Mouse (Mus musculus) CH12.LX (cell line): ENCODE results near the gene Rapgef4. TPM values are rescaled to one million over a fixed set of nuclear protein-coding genes. Genes with fewer than 3 reads are reported as not detected.

Source experiments
- DNase-seq: peaks from one replicate; pipeline ENCODE4 v3.0.0-alpha.2; 2013; ENCODE audit errors: extremely low read depth
- H3K27ac ChIP-seq: 2 replicates; pipeline ENCODE4 v1.5.1; 2012; ENCODE audit warnings: low read depth, mild to moderate bottlenecking, control low read depth, moderate library complexity; ENCODE audit not compliant: insufficient read depth
- H3K27me3 ChIP-seq: replicated peaks from 2 replicates; pipeline ENCODE3; 2012; ENCODE audit warnings: inconsistent platforms
- H3K36me3 ChIP-seq, 2 experiments: replicated peaks in 1 of 2; 2 replicates each; pipeline versions ENCODE3 to v1.6.1; 2012; ENCODE audit warnings: inconsistent platforms in 1 of 2, low read length in 1 of 2, mild to moderate bottlenecking in 1 of 2, mixed read lengths in 1 of 2, moderate library complexity in 1 of 2; ENCODE audit not compliant: control insufficient read depth in 1 of 2, insufficient read depth in 1 of 2
- H3K4me1 ChIP-seq, 2 experiments: 2 replicates each; pipeline ENCODE4 v1.6.1; 2012; ENCODE audit warnings: inconsistent platforms in 1 of 2, moderate library complexity in 1 of 2; ENCODE audit not compliant: insufficient read depth in 2 of 2, control insufficient read depth in 1 of 2
- H3K4me2 ChIP-seq: 2 replicates; pipeline ENCODE4 v1.6.1; 2012; ENCODE audit warnings: low read depth, mild to moderate bottlenecking, control low read depth; ENCODE audit not compliant: poor library complexity, insufficient read depth, severe bottlenecking
- H3K4me3 ChIP-seq, 3 experiments: fragments of 150-350 bp in 1 of 3; sonication (generic) in 1 of 3; replicated peaks in 1 of 3; 2 replicates each; pipeline versions ENCODE3 to v1.5.1; 2011 to 2012; ENCODE audit warnings: low read depth in 2 of 3, low read length in 2 of 3, mild to moderate bottlenecking in 2 of 3, moderate library complexity in 2 of 3, control low read depth in 1 of 3, improper control_type of control experiment in 1 of 3, inconsistent platforms in 1 of 3, mixed read lengths in 1 of 3; ENCODE audit not compliant: poor library complexity in 1 of 3
- H3K79me2 ChIP-seq: replicated peaks from 2 replicates; pipeline ENCODE4 v1.6.1; 2012; ENCODE audit warnings: mild to moderate bottlenecking, moderate library complexity; ENCODE audit not compliant: control insufficient read depth, poor library complexity, insufficient read depth, severe bottlenecking; ENCODE audit errors: extremely low read depth
- H3K9ac ChIP-seq: 2 replicates; pipeline ENCODE4 v1.6.1; 2012; ENCODE audit warnings: low read depth, mild to moderate bottlenecking, control low read depth, moderate library complexity; ENCODE audit not compliant: insufficient read depth
- H3K9me3 ChIP-seq: replicated peaks from 2 replicates; pipeline ENCODE3; 2012; ENCODE audit warnings: low read length, inconsistent platforms, mixed read lengths
- BHLHE40 ChIP-seq: IDR thresholded peaks from 2 replicates; pipeline ENCODE4 v1.6.1; 2011; ENCODE audit warnings: mild to moderate bottlenecking, low read depth, low read length, improper control_type of control experiment
- CHD2 ChIP-seq: IDR thresholded peaks from 2 replicates; pipeline ENCODE4 v1.6.1; 2011; ENCODE audit warnings: low read length, improper control_type of control experiment
- E2F4 ChIP-seq: IDR thresholded peaks from 2 replicates; pipeline ENCODE4 v1.6.1; 2011; ENCODE audit warnings: low read depth, low read length, improper control_type of control experiment; ENCODE audit not compliant: insufficient replicate concordance
- ELF1 ChIP-seq: IDR thresholded peaks from 2 replicates; pipeline ENCODE4 v1.6.1; 2014; ENCODE audit warnings: low read depth, mild to moderate bottlenecking, inconsistent platforms, low read length, improper control_type of control experiment
- EP300 ChIP-seq: IDR thresholded peaks from 2 replicates; pipeline ENCODE4 v1.6.1; 2011; ENCODE audit warnings: low read length, improper control_type of control experiment
- ETS1 ChIP-seq: conservative IDR thresholded peaks from 2 replicates; pipeline ENCODE4 v1.6.1; 2012; ENCODE audit warnings: low read depth, mild to moderate bottlenecking, inconsistent platforms, low read length, improper control_type of control experiment, moderate library complexity
- HCFC1 ChIP-seq: IDR thresholded peaks from 2 replicates; pipeline ENCODE4 v1.6.1; 2012; ENCODE audit warnings: low read depth, mild to moderate bottlenecking, inconsistent platforms, low read length, improper control_type of control experiment
- MAFK ChIP-seq: IDR thresholded peaks from 2 replicates; pipeline ENCODE4 v1.6.1; 2011; ENCODE audit warnings: low read length, improper control_type of control experiment; ENCODE audit not compliant: insufficient replicate concordance
- MYC ChIP-seq: IDR thresholded peaks from 2 replicates; pipeline ENCODE4 v1.6.1; 2011; ENCODE audit warnings: low read depth, mild to moderate bottlenecking, improper control_type of control experiment, low read length
- NRF1 ChIP-seq: IDR thresholded peaks from 2 replicates; pipeline ENCODE4 v1.6.1; 2014; ENCODE audit warnings: low read depth, mild to moderate bottlenecking, inconsistent platforms, low read length, improper control_type of control experiment, moderate library complexity
- POLR2AphosphoS2 ChIP-seq: IDR thresholded peaks from 2 replicates; pipeline ENCODE4 v1.6.1; 2011; ENCODE audit warnings: low read depth, low read length, improper control_type of control experiment
- SIN3A ChIP-seq: IDR thresholded peaks from 2 replicates; pipeline ENCODE4 v1.6.1; 2012; ENCODE audit warnings: low read length, improper control_type of control experiment, inconsistent platforms
- SMC3 ChIP-seq: IDR thresholded peaks from 2 replicates; pipeline ENCODE4 v1.6.1; 2011; ENCODE audit warnings: low read depth, low read length, improper control_type of control experiment
- TCF12 ChIP-seq: IDR thresholded peaks from 2 replicates; pipeline ENCODE4 v1.6.1; 2014; ENCODE audit warnings: low read depth, mild to moderate bottlenecking, inconsistent platforms, low read length, improper control_type of control experiment
- UBTF ChIP-seq: IDR thresholded peaks from 2 replicates; pipeline ENCODE4 v1.6.1; 2012; ENCODE audit warnings: low read depth, mild to moderate bottlenecking, inconsistent platforms, low read length, improper control_type of control experiment, moderate library complexity
- USF2 ChIP-seq: conservative IDR thresholded peaks from 2 replicates; pipeline ENCODE4 v1.6.1; 2011; ENCODE audit warnings: low read depth, low read length, improper control_type of control experiment
- ZKSCAN1 ChIP-seq: IDR thresholded peaks from 2 replicates; pipeline ENCODE4 v1.6.1; 2012; ENCODE audit warnings: low read depth, inconsistent platforms, low read length, improper control_type of control experiment, borderline replicate concordance
- ZMIZ1 ChIP-seq: IDR thresholded peaks from 2 replicates; pipeline ENCODE4 v1.6.1; 2012; ENCODE audit warnings: low read depth, mild to moderate bottlenecking, inconsistent platforms, low read length, improper control_type of control experiment
- ZNF384 ChIP-seq: IDR thresholded peaks from 2 replicates; pipeline ENCODE4 v1.6.1; 2012; ENCODE audit warnings: low read depth, low read length, improper control_type of control experiment, inconsistent platforms
- dilution Hi-C: fragments of 300-500 bp; cut with MboI; formaldehyde crosslinking; loops from 2 replicates; pipeline ENCODE4 v1.14.3; 2020; ENCODE audit warnings: low sequenced_read_pairs; ENCODE audit not compliant: extremely low pct_unique_long_range_greater_than_20kb, extremely low pct_ligation_motif_present
- in situ Hi-C: fragments of 300-500 bp; cut with MboI; formaldehyde crosslinking; loops from 3 replicates; pipeline ENCODE4 v1.14.3; 2019; ENCODE audit warnings: low sequenced_read_pairs, low pct_ligation_motif_present, low pct_unique_long_range_greater_than_20kb, mixed read lengths
- polyA plus RNA-seq: library from polyadenylated mRNA; unstranded; fragments of >175 nt; gene quantifications from 2 replicates; pipeline ENCODE4 v1.2.1, GENCODE M21; 2012; ENCODE audit warnings: low read depth; ENCODE audit not compliant: insufficient read length
- total RNA-seq, 2 experiments: library from RNA; depleted of rRNA; stranded (reverse); fragments of 300-350 nt in 1 of 2; fragments of >200 nt in 1 of 2; gene quantifications; 2 replicates each; pipeline ENCODE4 v1.2.3; 2012 to 2014

Gene Rapgef4
- total and polyA plus RNA-seq, 3 experiments: 0.12 to 0.13 TPM; not detected in 1

GRCm38 (mm10) chr2:72029081-72029480 lies 48.0 kb downstream of the Rapgef4 start:
- in situ Hi-C loops: loop anchor here (5.0 kb wide), 1 partner anchor 62 kb away; no protein-coding TSS in a partner anchor
- H3K4me2 ChIP-seq: no peak overlapping the region

DNA sequence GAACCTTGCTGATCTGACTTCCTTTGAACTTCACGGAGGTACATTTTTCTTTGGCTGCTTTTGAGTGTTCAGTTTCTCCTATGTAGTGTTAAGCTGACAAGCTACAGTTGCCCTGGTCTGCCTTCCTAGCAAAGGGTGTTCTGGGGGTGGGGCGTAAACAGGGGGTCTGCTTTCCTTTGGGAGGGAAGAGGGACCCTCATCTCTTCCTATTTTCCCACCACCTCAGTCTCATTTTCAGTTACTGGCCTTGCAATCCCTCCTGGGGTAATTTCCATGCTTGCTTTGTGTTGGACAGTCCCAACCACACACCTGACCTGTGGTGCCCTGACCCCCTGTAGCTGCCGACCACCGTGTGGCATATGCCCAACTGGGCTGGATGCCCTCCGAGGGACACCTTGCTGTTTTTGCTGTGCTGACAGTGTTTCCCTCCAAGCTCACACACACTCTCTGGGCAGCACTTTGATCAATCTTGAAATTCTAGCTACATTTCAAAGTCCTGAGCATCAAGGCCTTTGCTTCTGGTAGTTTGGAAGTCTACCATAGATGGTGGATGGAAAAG lies 48.6 kb downstream of the Rapgef4 start:
- Histone ChIP-seq H3K79me2 (no peaks in the 10 kb centered on the region), H3K4me1 (peaks cover 0 to 17% of the 10 kb centered on the region in 2 experiments; a peak in 2 of 4 replicates), H3K4me2 (no peak overlapping the region), H3K27me3 (no peaks in the 10 kb centered on the region), H3K36me3 (no peaks in the 10 kb centered on the region), H3K9me3 (peaks cover 3% of the 10 kb centered on the region), H3K9ac (no peak overlapping the region), H3K4me3 (no peak overlapping the region), H3K27ac (no peak overlapping the region)
- dilution Hi-C loops (no loop called here), in situ Hi-C loops (loop anchor here (5.0 kb wide), 1 partner anchor 62 kb away; no protein-coding TSS in a partner anchor)
- no peak for DNase-seq
- TF ChIP-seq NRF1: no peak
- TF ChIP-seq HCFC1: no peak
- TF ChIP-seq CHD2: no peak
- no peak for TF ChIP-seq ZNF384
- no peak for TF ChIP-seq MYC
- no peak for TF ChIP-seq TCF12

More at GRCm38 (mm10) chr2:72029081-72029480, 48.0 kb downstream of the Rapgef4 start:
- H3K4me3 ChIP-seq: no peak overlapping the region
- H3K9ac ChIP-seq: no peak overlapping the region
- dilution Hi-C loops: no loop called here
- peaks cover 0 to 17% of the 10 kb centered on the region in 2 experiments; a peak in 2 of 4 replicates for H3K4me1 ChIP-seq
- no peak for DNase-seq
- H3K36me3 ChIP-seq: no peaks in the 10 kb centered on the region
- H3K27me3 ChIP-seq: no peaks in the 10 kb centered on the region
- TF ChIP-seq UBTF (no peak), SMC3 (no peak), EP300 (no peak), ELF1 (no peak), MAFK (no peak), ZMIZ1 (no peak), HCFC1 (no peak), ETS1 (no peak), SIN3A (no peak), ZKSCAN1 (no peak), E2F4 (no peak), USF2 (no peak), BHLHE40 (no peak), POLR2AphosphoS2 (no peak)
- H3K79me2 ChIP-seq: no peaks in the 10 kb centered on the region
- H3K27ac ChIP-seq: no peak overlapping the region
- peaks cover 5% of the 10 kb centered on the region for H3K9me3 ChIP-seq
